Mouse (Mus musculus) ES-E14 (cell line): ENCODE data around the gene Fahd1. TPM values are rescaled to one million over a fixed set of nuclear protein-coding genes. Genes with fewer than 3 reads are reported as not detected.

ENCODE experiments used
- DNase-seq: peaks from one replicate; pipeline ENCODE4 v3.0.0-alpha.2; 2013; ENCODE audit warnings: low read depth, low spot score
- H3K27ac ChIP-seq: 2 replicates; pipeline ENCODE4 v1.5.1; 2012; ENCODE audit warnings: low read depth, mild to moderate bottlenecking, low read length, moderate library complexity, mixed read lengths; ENCODE audit not compliant: poor library complexity, insufficient read depth, severe bottlenecking
- H3K36me3 ChIP-seq: 2 replicates; pipeline ENCODE4 v1.6.1; 2012; ENCODE audit warnings: mild to moderate bottlenecking, low read length, moderate library complexity, mixed read lengths; ENCODE audit not compliant: control insufficient read depth, poor library complexity, insufficient read depth, severe bottlenecking
- H3K4me1 ChIP-seq, 2 experiments: fragments of 150-350 bp in 1 of 2; sonication (generic) in 1 of 2; 2 replicates each; pipeline ENCODE4 v1.6.1; 2012; ENCODE audit warnings: low read length in 2 of 2, mild to moderate bottlenecking in 1 of 2, mixed read lengths in 1 of 2; ENCODE audit not compliant: control insufficient read depth in 2 of 2, insufficient read depth in 2 of 2, poor library complexity in 1 of 2
- H3K4me3 ChIP-seq, 2 experiments: fragments of 150-350 bp in 1 of 2; sonication (generic) in 1 of 2; 2 replicates each; pipeline ENCODE4 v1.5.1; 2012; ENCODE audit warnings: low read length in 2 of 2, low read depth in 1 of 2, mild to moderate bottlenecking in 1 of 2, mixed read lengths in 1 of 2; ENCODE audit not compliant: insufficient read depth in 1 of 2, poor library complexity in 1 of 2, severe bottlenecking in 1 of 2
- H3K9ac ChIP-seq: 2 replicates; pipeline ENCODE4 v1.6.1; 2012; ENCODE audit warnings: low read depth, mild to moderate bottlenecking, low read length, mixed read lengths; ENCODE audit not compliant: poor library complexity, insufficient read depth, severe bottlenecking
- H3K9me3 ChIP-seq: fragments of 150-350 bp; sonication (generic); 2 replicates; pipeline ENCODE4 v1.6.1; 2012; ENCODE audit warnings: low read depth, mild to moderate bottlenecking, low read length; ENCODE audit not compliant: control insufficient read depth, insufficient read depth
- CHD2 ChIP-seq: IDR thresholded peaks from 2 replicates; pipeline ENCODE4 v1.6.1; 2014; ENCODE audit warnings: mild to moderate bottlenecking, low read depth, low read length, inconsistent platforms
- HCFC1 ChIP-seq: IDR thresholded peaks from 2 replicates; pipeline ENCODE4 v1.6.1; 2012; ENCODE audit warnings: low read length, inconsistent platforms, borderline replicate concordance; ENCODE audit not compliant: insufficient read depth
- MAFK ChIP-seq: IDR thresholded peaks from 2 replicates; pipeline ENCODE4 v1.6.1; 2014; ENCODE audit warnings: mild to moderate bottlenecking, low read depth, low read length, inconsistent platforms; ENCODE audit not compliant: insufficient read depth
- ZC3H11A ChIP-seq: IDR thresholded peaks from 2 replicates; pipeline ENCODE4 v1.6.1; 2012; ENCODE audit warnings: low read depth, mild to moderate bottlenecking, inconsistent platforms, low read length, borderline replicate concordance
- ZNF384 ChIP-seq: IDR thresholded peaks from 2 replicates; pipeline ENCODE4 v1.6.1; 2012; ENCODE audit warnings: low read depth, low read length, inconsistent platforms
- in situ Hi-C, 2 experiments: fragments of 600-800 bp; cut with MboI; formaldehyde crosslinking; loops; one replicate each; pipeline ENCODE4 v1.15.1; 2025; ENCODE audit warnings: low sequenced_read_pairs in 2 of 2, inconsistent platforms in 1 of 2; ENCODE audit not compliant: unreplicated experiment in 2 of 2
- total RNA-seq: library from RNA; depleted of rRNA; stranded (reverse); fragments of 300-350 nt; gene quantifications from 2 replicates; pipeline ENCODE4 v1.2.3, GENCODE M21; 2012; rRNA removed

Gene Fahd1
- total RNA-seq, 1 experiment: 9.7 TPM

DNA sequence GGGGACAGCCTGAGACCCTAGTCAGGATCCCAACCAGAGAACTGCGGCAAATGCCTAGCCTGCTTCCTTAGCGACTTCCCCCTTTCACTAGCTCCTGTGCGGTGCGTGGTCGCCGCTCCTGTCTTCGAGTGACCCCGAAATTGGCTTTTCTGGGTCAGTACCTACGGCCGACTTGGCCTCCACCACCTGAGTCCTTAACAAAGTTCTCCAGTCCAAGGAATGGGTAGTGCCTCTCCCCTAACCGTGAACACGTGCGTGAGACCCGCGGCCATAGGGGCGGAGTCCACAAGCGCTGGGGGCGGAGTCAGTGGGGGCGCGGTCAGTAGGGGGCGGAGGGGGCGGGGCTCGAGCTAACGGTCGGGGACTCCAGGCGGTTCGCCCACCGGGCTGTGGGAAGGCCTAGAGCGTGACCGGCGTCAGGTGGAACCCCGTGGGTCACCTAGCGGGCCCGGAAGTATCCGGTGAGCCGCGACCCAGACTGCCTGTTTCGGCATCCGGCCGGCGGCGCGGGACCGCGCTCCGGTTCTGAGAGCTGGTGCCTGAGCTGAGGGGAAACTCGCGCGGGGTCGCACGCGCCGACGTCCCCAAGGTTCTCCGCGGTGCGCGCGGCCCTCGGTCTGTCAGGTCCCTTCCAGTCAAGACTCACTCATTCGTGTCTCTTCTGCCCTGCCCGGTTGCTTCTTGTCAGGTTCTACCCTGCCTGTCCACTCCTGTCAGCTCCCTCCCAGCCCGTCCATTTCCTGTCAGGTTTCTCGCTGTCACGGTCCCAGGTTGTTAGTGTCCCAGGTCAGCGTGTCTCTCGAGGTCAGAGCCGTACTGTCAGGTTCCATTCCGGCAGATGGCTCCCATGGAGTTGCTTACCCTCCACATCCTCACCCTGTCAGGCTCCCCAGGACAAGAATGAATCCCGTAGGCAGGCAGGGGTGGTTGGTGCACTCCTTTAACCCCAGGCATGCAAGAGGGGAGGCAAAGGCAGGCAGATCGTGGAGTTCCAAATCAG lies 45.9 kb downstream of the Fahd1 start, which contains the start of gene Meiob:
Gene Meiob (plus strand): TSS at position 338 of the 1,000 bp plus-strand sequence.
- Histone ChIP-seq H3K9ac (peak within 1 kb of the TSS; percentile 72), H3K36me3 (no peaks in the 10 kb centered on the region), H3K27ac (no peak within 1 kb of the TSS), H3K4me1 (peaks cover 0 to 2% of the 10 kb centered on the region in 2 experiments; a peak in 1 of 4 replicates), H3K9me3 (no peaks in the 10 kb centered on the region), H3K4me3 (peak within 1 kb of the TSS; percentile 70 to 81)
- in situ Hi-C loops: no loop called here
- no peak for TF ChIP-seq ZNF384
- TF ChIP-seq HCFC1: peak; percentile 45; the same call in 1 of the 2 replicates
- no peak for TF ChIP-seq CHD2
- TF ChIP-seq MAFK: no peak
- no peak for TF ChIP-seq ZC3H11A
- peak; percentile 72 for DNase-seq

DNA sequence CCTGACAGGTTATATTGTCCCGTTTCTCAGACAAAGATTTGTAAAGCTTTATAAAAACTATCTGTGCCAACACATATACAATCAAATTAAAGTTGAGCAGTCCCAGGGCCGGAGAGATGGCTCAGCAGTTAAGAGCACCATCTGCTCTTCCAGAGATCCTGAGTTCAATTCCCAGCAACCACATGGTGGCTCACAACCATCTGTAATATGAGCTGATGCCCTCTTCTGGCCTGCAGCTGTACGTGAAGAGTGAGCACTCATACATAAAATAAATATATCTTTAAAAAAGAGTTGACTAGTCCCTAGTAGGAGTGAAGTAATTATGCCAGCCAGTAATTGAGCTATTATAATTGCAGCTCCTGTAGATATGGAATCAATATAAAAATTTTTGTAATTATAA lies 49.6 kb downstream of the Fahd1 start:
- DNase-seq: no peak
- Histone ChIP-seq H3K9ac (no peak overlapping the region), H3K27ac (no peak overlapping the region), H3K36me3 (no peaks in the 10 kb centered on the region), H3K4me3 (no peak overlapping the region), H3K4me1 (peaks cover 0 to 2% of the 10 kb centered on the region in 2 experiments; a peak in 1 of 4 replicates), H3K9me3 (no peaks in the 10 kb centered on the region)
- in situ Hi-C loops: no loop called here
- TF ChIP-seq CHD2 (no peak), HCFC1 (no peak), MAFK (no peak)

DNA sequence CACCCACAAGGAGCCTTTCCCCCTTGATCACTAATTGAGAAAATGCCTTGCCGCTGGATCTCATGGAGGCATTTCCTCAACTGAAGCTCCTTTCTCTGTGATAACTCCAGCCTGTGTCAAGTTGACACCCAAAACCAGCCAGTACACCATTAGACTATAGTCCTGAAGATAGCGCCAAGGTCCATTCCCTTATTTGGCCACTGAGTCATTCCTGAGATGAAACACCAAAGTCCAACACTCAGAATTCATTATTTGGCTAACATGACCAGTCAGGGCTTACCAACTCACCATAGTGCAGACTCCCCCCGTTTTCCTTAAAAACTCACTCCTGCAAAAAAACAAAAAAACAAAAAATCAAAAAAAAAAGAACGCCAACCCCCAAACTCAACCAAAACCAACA lies 50.7 kb downstream of the Fahd1 start:
- H3K4me3 ChIP-seq: no peak overlapping the region
- no peaks in the 10 kb centered on the region for H3K9me3 ChIP-seq
- TF ChIP-seq ZC3H11A (no peak), ZNF384 (no peak), HCFC1 (no peak), MAFK (no peak), CHD2 (no peak)
- in situ Hi-C loops: no loop called here
- no peak overlapping the region for H3K9ac ChIP-seq
- no peak for DNase-seq
- H3K4me1 ChIP-seq: peaks cover under 1 to 2% of the 10 kb centered on the region in 2 experiments; a peak in 1 of 4 replicates
- H3K36me3 ChIP-seq: no peaks in the 10 kb centered on the region
- no peak overlapping the region for H3K27ac ChIP-seq

Other genes starting within 250 kb of the Fahd1 start
- gene Tsc2, start 217.7 kb downstream of the Fahd1 start, total RNA-seq: 93.0 and 118 TPM in 2 replicates
- gene Nthl1, start 217.7 kb downstream of the Fahd1 start, total RNA-seq: 39.4 and 43.0 TPM in 2 replicates
- gene Slc9a3r2, start 200.0 kb downstream of the Fahd1 start, total RNA-seq: 11.4 and 22.7 TPM in 2 replicates
- 3.0 and 6.0 TPM in 2 replicates for gene Npw, start 191.9 kb downstream of the Fahd1 start, total RNA-seq
- 39.7 and 55.9 TPM in 2 replicates for gene Zfp598, start 180.7 kb downstream of the Fahd1 start, total RNA-seq
- gene Syngr3, start 160.4 kb downstream of the Fahd1 start, total RNA-seq: 4.1 and 13.1 TPM in 2 replicates
- 61.8 and 63.4 TPM in 2 replicates for gene Gfer, start 154.2 kb downstream of the Fahd1 start, total RNA-seq
- gene Noxo1, start 154.1 kb downstream of the Fahd1 start, total RNA-seq: 2.9 and 7.5 TPM in 2 replicates
- gene Tbl3, start 142.7 kb downstream of the Fahd1 start, total RNA-seq: 108 and 119 TPM in 2 replicates
- 0.71 and 0.95 TPM in 2 replicates for gene Rnf151, start 132.3 kb downstream of the Fahd1 start, total RNA-seq
- gene Rps2, start 132.2 kb downstream of the Fahd1 start, total RNA-seq: 3,495 and 3,661 TPM in 2 replicates
- gene Ndufb10, start 125.9 kb downstream of the Fahd1 start, total RNA-seq: 147 and 191 TPM in 2 replicates
- 0.16 and 0.67 TPM in 2 replicates for gene Rpl3l, start 122.5 kb downstream of the Fahd1 start, total RNA-seq
- 23.5 and 30.2 TPM in 2 replicates for gene Msrb1, start 113.7 kb downstream of the Fahd1 start, total RNA-seq
- gene Hs3st6, start 97.4 kb downstream of the Fahd1 start, total RNA-seq: 1.6 and 2.3 TPM in 2 replicates
- 0.13 and 0.42 TPM in 2 replicates for gene Meiob, start 46.1 kb downstream of the Fahd1 start, total RNA-seq
- gene Hagh, start 10.2 kb downstream of the Fahd1 start, total RNA-seq: 37.3 and 40.5 TPM in 2 replicates
- 2.5 and 5.8 TPM in 2 replicates for gene Igfals, start 15.6 kb upstream of the Fahd1 start, total RNA-seq
- 85.8 and 118 TPM in 2 replicates for gene Nubp2, start 36.0 kb upstream of the Fahd1 start, total RNA-seq
- 34.2 and 37.1 TPM in 2 replicates for gene Spsb3, start 36.3 kb upstream of the Fahd1 start, total RNA-seq
- 21.8 and 33.7 TPM in 2 replicates for gene Eme2, start 44.7 kb upstream of the Fahd1 start, total RNA-seq
- gene Mrps34, start 44.8 kb upstream of the Fahd1 start, total RNA-seq: 36.1 and 39.6 TPM in 2 replicates
- gene Nme3, start 46.1 kb upstream of the Fahd1 start, total RNA-seq: 59.4 and 84.1 TPM in 2 replicates
- gene Mapk8ip3, start 86.6 kb upstream of the Fahd1 start, total RNA-seq: 55.7 and 63.7 TPM in 2 replicates
- gene Jpt2, start 110.3 kb upstream of the Fahd1 start, total RNA-seq: 90.3 and 105 TPM in 2 replicates
- gene Cramp1l, start 165.4 kb upstream of the Fahd1 start, total RNA-seq: 9.1 and 11.6 TPM in 2 replicates
- gene Ift140, start 165.7 kb upstream of the Fahd1 start, total RNA-seq: 8.1 and 12.1 TPM in 2 replicates
- 0.32 and 0.62 TPM in 2 replicates for gene Tmem204, start 233.2 kb upstream of the Fahd1 start, total RNA-seq